Comparison of ENCODE assay signal across 8 mouse cellular contexts in genomic region chr14:32825426-32826032, GRCm38 (mm10). TPM values are rescaled to one million over a fixed set of nuclear protein-coding genes. Genes with fewer than 3 reads are reported as not detected.
DNase-seq lines count a peak whose midpoint lies in the region; ATAC-seq lines count a peak whose summit lies in the region.

No protein-coding gene starts in this region.

- H3K4me1 ChIP-seq in forebrain, embryonic 13.5 days: peaks cover 8% of the 10 kb centered on the region
- H3K4me1 ChIP-seq in limb, embryonic 10.5 days: peaks cover 45% of the 10 kb centered on the region

- H3K9ac ChIP-seq in forebrain, embryonic 13.5 days: no peak overlapping the region

- peak; percentile 57 for ATAC-seq in forebrain, embryonic 13.5 days
- 0 out of 4 replicates have a peak, but pooled peaks have one; percentile 9 to 27 for ATAC-seq in hematopoietic stem cell, adult 5-6 weeks (replicated peaks in 1 of 2; ENCODE audit: insufficient read depth in 1 of 2, low FRiP score in 2 of 2, low TSS enrichment in 1 of 2, low read depth in 1 of 2, poor library complexity in 2 of 2, severe bottlenecking in 2 of 2)

- H3K4me3 ChIP-seq in forebrain, embryonic 13.5 days: no peak overlapping the region
- H3K4me3 ChIP-seq in limb, embryonic 10.5 days: peak overlapping the region; percentile 3; the same call in 1 of the 2 replicates

- DNase-seq in ZHBTc4 (ENCODE audit: low read depth, low spot score) (peak; percentile 91), adipocyte (ENCODE audit: low spot score) (no peak)
- DNase-seq in limb, embryonic 10.5 days (ENCODE audit: low spot score): peak; percentile 71
- peak; percentile 64 for DNase-seq in neural tube, embryonic 10.5 days (ENCODE audit: extremely low spot score, low spot score)
- no peak for DNase-seq in cerebellum, adult 9-10 months
- DNase-seq in thymus, postnatal 10 days (ENCODE audit: low spot score in 2 of 2): no peak

- no peaks in the 10 kb centered on the region for H3K27me3 ChIP-seq in forebrain, embryonic 13.5 days
- no peaks in the 10 kb centered on the region for H3K27me3 ChIP-seq in limb, embryonic 10.5 days (ENCODE audit: low read depth, poor library complexity, severe bottlenecking)

- WGBS in forebrain, embryonic 13.5 days: 7% methylated on average over 11 of the region's 11 CpGs
- 5% methylated on average over 11 of the region's 11 CpGs for WGBS in limb, embryonic 10.5 days

- peak overlapping the region; percentile 29 for H3K4me2 ChIP-seq in forebrain, embryonic 13.5 days

- H3K36me3 ChIP-seq in forebrain, embryonic 13.5 days (ENCODE audit: poor library complexity, severe bottlenecking): no peaks in the 10 kb centered on the region
- no peaks in the 10 kb centered on the region for H3K36me3 ChIP-seq in limb, embryonic 10.5 days

- no peak overlapping the region for H3K27ac ChIP-seq in forebrain, embryonic 13.5 days
- no peak overlapping the region for H3K27ac ChIP-seq in limb, embryonic 10.5 days

- H3K9me3 ChIP-seq in forebrain, embryonic 13.5 days (replicated peaks): no peaks in the 10 kb centered on the region
- H3K9me3 ChIP-seq in limb, embryonic 10.5 days (replicated peaks): no peaks in the 10 kb centered on the region

RNA-seq across cellular contexts. Expression of gene Fam170b, which starts 8.2 kb away (rescaled TPM):
- polyA plus RNA-seq in forebrain, embryonic 13.5 days (2015; fragmentation: Nextera tagmentation; extraction: Ambion mirVana): not detected in 2 replicates
- total RNA-seq in hematopoietic stem cell, adult 5-6 weeks (2017): not detected in 2 replicates
- 0.08 TPM in 1 of 2 replicates, not detected in the other for polyA plus RNA-seq in limb, embryonic 10.5 days (2016; fragmentation: Nextera tagmentation; extraction: Ambion mirVana)

RNA-seq across cellular contexts. Expression of gene Vstm4, which starts 31.0 kb away (rescaled TPM):
- polyA plus RNA-seq in forebrain, embryonic 13.5 days (2015; fragmentation: Nextera tagmentation; extraction: Ambion mirVana): 3.7 and 4.2 TPM in 2 replicates
- 0.06 and 0.30 TPM in 2 replicates for total RNA-seq in hematopoietic stem cell, adult 5-6 weeks (2017)
- 1.1 and 1.4 TPM in 2 replicates for polyA plus RNA-seq in limb, embryonic 10.5 days (2016; fragmentation: Nextera tagmentation; extraction: Ambion mirVana)

RNA-seq across cellular contexts. Expression of gene Tmem273, which starts 39.8 kb away (rescaled TPM):
- polyA plus RNA-seq in forebrain, embryonic 13.5 days (2015; fragmentation: Nextera tagmentation; extraction: Ambion mirVana): 0.36 and 0.71 TPM in 2 replicates
- 15.3 and 31.4 TPM in 2 replicates for total RNA-seq in hematopoietic stem cell, adult 5-6 weeks (2017)
- polyA plus RNA-seq in limb, embryonic 10.5 days (2016; fragmentation: Nextera tagmentation; extraction: Ambion mirVana): 0.15 TPM in 1 of 2 replicates, not detected in the other

Comparison
In these comparisons a context has a peak if more than half of its experiments do, and no peak if none do; other contexts are left out.
1. DNase-seq: peak in ZHBTc4 (single experiment), limb, embryonic 10.5 days (single experiment) and neural tube, embryonic 10.5 days (single experiment); none in cerebellum, adult 9-10 months (single experiment), adipocyte (single experiment) and thymus, postnatal 10 days (0 of 2).